Mouse (Mus musculus) midbrain, embryonic 13.5 days (tissue): ENCODE measurements around the gene Lta. TPM values are rescaled to one million over a fixed set of nuclear protein-coding genes. Genes with fewer than 3 reads are reported as not detected.

Experiments used
- ATAC-seq: fragments of 200-750 bp; cut with Nextera tagmentation; 2 replicates; pipeline ENCODE4 v1.8.0; 2017; ENCODE audit warnings: mild to moderate bottlenecking, moderate TSS enrichment, moderate library complexity
- H3K27ac ChIP-seq: fragments of 300-500 bp; sonication (generic); 2 replicates; pipeline ENCODE4 v1.5.1; 2015; ENCODE audit warnings: inconsistent platforms, mild to moderate bottlenecking, moderate library complexity
- H3K27me3 ChIP-seq: fragments of 300-500 bp; sonication (generic); 2 replicates; pipeline ENCODE4 v1.6.1; 2015; ENCODE audit warnings: mild to moderate bottlenecking, inconsistent platforms
- H3K36me3 ChIP-seq: fragments of 300-500 bp; sonication (generic); 2 replicates; pipeline ENCODE4 v1.6.1; 2015; ENCODE audit warnings: mild to moderate bottlenecking, inconsistent platforms
- H3K4me1 ChIP-seq: fragments of 300-500 bp; sonication (generic); replicated peaks from 2 replicates; pipeline ENCODE4 v1.6.1; 2015; ENCODE audit warnings: inconsistent platforms
- H3K4me2 ChIP-seq: fragments of 300-500 bp; sonication (generic); replicated peaks from 2 replicates; pipeline ENCODE4 v1.6.1; 2015; ENCODE audit warnings: moderate library complexity, mild to moderate bottlenecking, inconsistent platforms
- H3K4me3 ChIP-seq: fragments of 300-500 bp; sonication (generic); replicated peaks from 2 replicates; pipeline ENCODE4 v1.5.1; 2015; ENCODE audit warnings: mild to moderate bottlenecking, inconsistent platforms
- H3K9ac ChIP-seq: fragments of 300-500 bp; sonication (generic); replicated peaks from 2 replicates; pipeline ENCODE4 v1.6.1; 2015; ENCODE audit warnings: mild to moderate bottlenecking, inconsistent platforms
- H3K9me3 ChIP-seq: fragments of 300-500 bp; sonication (generic); 2 replicates; pipeline ENCODE4 v1.6.1; 2016; ENCODE audit warnings: mild to moderate bottlenecking, inconsistent platforms
- WGBS: fragments of 180-500 bp; shearing (Covaris S2); methylation state at CpG from one replicate; pipeline ENCODE4 v1.1.7; 2015; 5-methylcytosine and 5-hydroxymethylcytosine counted together
- polyA plus RNA-seq: library from polyadenylated mRNA; unstranded; fragments of >200 nt; fragmentation: Nextera tagmentation; extraction: Ambion mirVana; gene quantifications from 2 replicates; pipeline ENCODE4 v1.2.1, GENCODE M21; 2015

The Lta gene
- polyA plus RNA-seq, 1 experiment from 2014 or later, result 0.11 TPM

DNA sequence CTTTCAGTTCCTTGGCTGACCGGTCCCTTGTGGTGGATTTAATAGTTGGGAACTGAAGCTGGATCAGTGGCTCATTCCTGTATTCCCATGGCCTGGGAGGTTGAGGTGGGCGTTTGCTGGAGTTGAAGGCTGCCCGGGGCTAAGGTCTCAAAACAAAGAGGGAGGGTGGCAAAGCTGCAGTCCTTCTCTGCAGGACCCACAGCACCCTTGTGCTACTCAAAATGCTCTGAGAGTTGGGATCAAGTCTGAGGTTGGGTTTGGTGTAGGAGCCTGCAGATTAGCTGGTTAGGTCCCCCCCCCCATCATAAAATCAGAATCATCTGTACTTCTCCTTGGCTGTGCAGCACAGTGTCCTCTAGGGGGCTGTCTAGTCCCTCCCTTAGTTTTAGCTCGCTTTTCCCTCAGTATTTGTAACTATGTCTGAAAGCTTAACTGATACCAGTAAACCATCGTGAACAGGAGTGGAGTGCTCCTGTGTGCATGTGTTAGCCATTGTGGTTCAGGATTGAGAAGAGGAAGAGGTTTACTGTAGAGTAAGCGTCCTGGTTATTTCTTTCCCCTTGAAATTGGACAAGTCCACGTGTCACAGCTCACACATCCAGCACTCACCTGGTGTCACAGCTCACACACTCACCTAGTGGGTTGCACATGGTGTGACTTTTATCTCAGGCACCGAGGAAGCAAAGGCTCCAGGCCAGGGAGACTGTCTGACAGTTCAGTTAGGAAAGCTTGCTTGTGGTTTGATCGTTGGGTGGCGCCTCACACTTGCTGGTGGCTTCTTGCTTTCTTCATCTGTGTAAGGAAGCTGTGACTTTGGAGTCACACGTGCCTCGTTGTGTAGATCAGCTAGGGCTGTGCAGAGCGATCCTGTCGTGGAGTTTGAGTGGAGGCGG lies 40.8 kb upstream of the Lta start:
- H3K27ac ChIP-seq, result no peak overlapping the region
- peak overlapping the region; percentile 96; the same call in 1 of the 2 replicates for H3K4me3 ChIP-seq
- no peaks in the 10 kb centered on the region for H3K9me3 ChIP-seq
- peaks cover 41% of the 10 kb centered on the region for H3K4me1 ChIP-seq
- peaks cover 76% of the 10 kb centered on the region for H3K36me3 ChIP-seq
- H3K9ac ChIP-seq, result peak overlapping the region; percentile 100; the same call in 1 of the 2 replicates
- H3K27me3 ChIP-seq, result no peaks in the 10 kb centered on the region
- 80% methylated on average over 15 of the region's 15 CpGs for WGBS
- peak overlapping the region; percentile 87 for H3K4me2 ChIP-seq
- no peak for ATAC-seq

DNA sequence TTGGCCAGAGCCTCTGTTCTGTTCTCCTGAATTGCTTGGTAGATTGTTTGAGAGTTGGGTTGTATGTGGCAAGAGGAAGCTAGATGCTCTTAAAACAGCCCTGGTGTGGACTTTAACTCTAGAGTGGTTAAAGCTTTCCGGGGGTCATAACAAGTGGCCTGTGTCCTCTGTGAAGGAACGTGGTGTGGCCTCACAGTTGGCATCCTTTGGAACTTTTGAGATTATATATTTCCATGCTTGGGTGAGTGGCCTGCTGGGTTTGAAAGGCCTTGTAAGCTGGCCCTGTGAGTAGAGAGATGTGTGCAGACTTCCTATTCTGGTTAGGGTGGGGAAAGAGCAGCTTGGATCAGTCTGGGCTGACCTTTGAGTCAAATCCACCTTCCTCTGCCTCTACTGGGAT lies 39.8 kb upstream of the Lta start:
- H3K9ac ChIP-seq, result peak overlapping the region; percentile 100
- 71% methylated on average over 2 of the region's 2 CpGs for WGBS

DNA sequence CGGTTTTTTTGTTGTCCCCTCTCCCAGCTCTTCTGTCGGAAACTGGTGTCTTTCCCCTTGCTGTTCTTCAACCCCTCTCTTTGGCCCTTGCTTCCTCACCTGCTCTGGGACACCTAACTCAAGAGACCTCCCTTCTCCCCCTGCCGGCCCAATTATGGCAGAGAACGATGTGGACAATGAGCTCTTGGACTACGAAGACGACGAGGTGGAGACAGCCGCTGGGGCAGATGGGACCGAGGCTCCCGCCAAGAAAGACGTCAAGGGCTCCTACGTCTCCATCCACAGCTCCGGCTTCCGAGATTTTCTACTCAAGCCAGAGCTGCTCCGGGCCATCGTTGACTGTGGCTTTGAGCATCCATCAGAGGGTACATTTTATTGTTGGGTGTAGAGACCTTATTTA lies 37.9 kb upstream of the Lta start:
- Histone ChIP-seq H3K36me3 (peaks cover 47% of the 10 kb centered on the region), H3K27ac (peak overlapping the region; percentile 99), H3K9me3 (no peaks in the 10 kb centered on the region), H3K4me2 (peak overlapping the region; percentile 87), H3K4me3 (peak overlapping the region; percentile 96), H3K4me1 (peaks cover 50% of the 10 kb centered on the region), H3K27me3 (no peaks in the 10 kb centered on the region), H3K9ac (peak overlapping the region; percentile 100)
- WGBS, result 2% methylated on average over 16 of the region's 16 CpGs
- ATAC-seq, result no peak

More for the DNA sequence above, 39.8 kb upstream of the Lta start:
- H3K4me2 ChIP-seq, result peak overlapping the region; percentile 87
- H3K4me3 ChIP-seq, result peak overlapping the region; percentile 96
- ATAC-seq, result no peak
- peaks cover 50% of the 10 kb centered on the region for H3K4me1 ChIP-seq
- H3K9me3 ChIP-seq, result no peaks in the 10 kb centered on the region
- no peaks in the 10 kb centered on the region for H3K27me3 ChIP-seq
- no peak overlapping the region for H3K27ac ChIP-seq
- peaks cover 66% of the 10 kb centered on the region for H3K36me3 ChIP-seq

DNA sequence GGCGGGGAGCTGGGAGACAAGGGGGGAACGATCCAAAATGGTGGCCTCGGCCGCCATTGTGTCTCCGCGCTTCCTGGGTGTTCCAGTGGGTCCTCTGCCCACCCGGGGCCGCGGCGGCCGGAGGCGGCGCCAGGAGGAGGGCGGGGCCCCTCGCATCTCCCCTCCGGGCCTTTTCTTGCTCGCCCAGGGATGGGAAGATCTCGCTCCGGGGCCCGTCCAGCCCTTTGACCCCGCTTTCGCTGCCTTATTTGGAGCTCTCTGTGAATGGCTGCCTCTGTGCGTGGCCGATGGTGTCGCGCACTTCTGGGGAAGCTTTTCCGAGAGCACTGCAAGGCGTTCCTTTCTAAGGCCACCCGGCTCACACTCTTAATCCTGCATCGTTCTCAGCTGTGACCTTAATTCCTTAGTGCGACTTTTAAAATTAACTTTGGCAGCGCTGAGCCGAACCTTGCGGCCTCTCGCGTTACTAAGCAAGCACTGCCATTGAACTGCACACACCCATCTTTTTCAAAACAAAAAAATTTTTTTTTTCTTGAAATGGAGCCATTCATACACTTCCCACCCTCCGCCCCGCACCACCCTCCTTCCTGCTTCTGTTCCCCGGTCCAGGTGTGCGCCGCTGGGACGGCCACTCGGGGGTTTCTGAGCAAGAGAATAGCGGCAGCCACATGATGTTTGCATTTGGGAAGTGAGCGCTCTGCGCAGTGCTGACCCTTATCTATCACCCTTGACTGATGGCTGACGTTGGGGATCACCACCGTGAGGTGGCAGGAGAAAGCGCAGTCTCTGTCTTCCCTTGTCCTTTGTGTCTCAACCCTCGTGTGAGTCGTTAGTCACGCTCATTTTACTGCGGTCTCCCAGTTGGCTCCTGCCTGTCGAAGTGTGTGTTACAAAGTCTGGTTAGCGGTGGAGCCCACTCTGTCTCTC lies 37.1 kb upstream of the Lta start:
- peak overlapping the region; percentile 100 for H3K9ac ChIP-seq
- H3K4me1 ChIP-seq, result peaks cover 52% of the 10 kb centered on the region
- no peaks in the 10 kb centered on the region for H3K27me3 ChIP-seq
- peak overlapping the region; percentile 87 for H3K4me2 ChIP-seq
- WGBS, result under 1% methylated on average over 55 of the region's 55 CpGs
- ATAC-seq, result peak; percentile 34
- H3K4me3 ChIP-seq, result peak overlapping the region; percentile 96
- no peaks in the 10 kb centered on the region for H3K9me3 ChIP-seq
- peaks cover 39% of the 10 kb centered on the region for H3K36me3 ChIP-seq
- H3K27ac ChIP-seq, result peak overlapping the region; percentile 99

DNA sequence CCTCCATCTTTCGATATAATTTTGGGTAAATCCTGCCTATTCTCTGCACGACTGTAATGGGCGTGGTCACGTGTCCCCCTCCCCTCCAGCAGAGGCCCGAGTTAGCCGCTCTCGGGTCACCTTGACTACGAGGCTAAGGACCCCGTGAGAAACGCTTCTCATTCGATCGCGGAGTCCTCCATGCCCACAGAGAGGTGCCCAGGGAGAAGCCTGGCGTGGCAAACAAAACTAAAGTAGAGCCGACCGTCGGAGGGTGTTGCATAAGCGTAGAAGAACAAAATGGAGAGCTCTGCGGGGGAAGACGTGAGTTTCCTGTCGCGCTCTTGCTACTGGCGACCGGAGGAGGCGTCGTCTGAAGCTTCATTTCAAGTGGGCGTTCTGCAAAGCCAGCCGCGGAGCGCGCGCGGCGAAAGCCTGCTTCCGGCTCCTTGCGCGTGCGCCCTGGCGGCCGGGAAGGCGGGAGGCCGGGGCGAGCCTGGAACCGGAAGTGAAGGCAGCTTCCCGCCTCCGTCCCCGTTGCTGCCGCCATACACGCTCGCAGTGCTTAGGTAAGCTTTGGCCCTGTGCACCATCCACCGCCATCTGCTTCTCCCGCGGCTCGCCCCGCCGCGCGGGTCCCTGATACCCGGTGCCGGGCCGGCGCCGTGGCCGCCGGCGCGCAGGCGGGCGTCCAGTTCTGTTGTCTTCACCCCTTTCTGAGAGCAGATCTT lies 36.3 kb upstream of the Lta start, which contains the start of gene Ddx39b:
TSS of gene Ddx39b (plus strand) at position 442 of the 710 bp plus-strand sequence.
- under 1% methylated on average over 69 of the region's 69 CpGs for WGBS
- no peaks in the 10 kb centered on the region for H3K9me3 ChIP-seq
- H3K27me3 ChIP-seq, result no peaks in the 10 kb centered on the region
- H3K27ac ChIP-seq, result peak within 1 kb of the TSS; percentile 99
- H3K4me2 ChIP-seq, result peak within 1 kb of the TSS; percentile 87
- H3K4me1 ChIP-seq, result peaks cover 54% of the 10 kb centered on the region
- H3K9ac ChIP-seq, result peak within 1 kb of the TSS; percentile 100
- peak; percentile 91 for ATAC-seq
- peaks cover 31% of the 10 kb centered on the region for H3K36me3 ChIP-seq
- H3K4me3 ChIP-seq, result peak within 1 kb of the TSS; percentile 96

DNA sequence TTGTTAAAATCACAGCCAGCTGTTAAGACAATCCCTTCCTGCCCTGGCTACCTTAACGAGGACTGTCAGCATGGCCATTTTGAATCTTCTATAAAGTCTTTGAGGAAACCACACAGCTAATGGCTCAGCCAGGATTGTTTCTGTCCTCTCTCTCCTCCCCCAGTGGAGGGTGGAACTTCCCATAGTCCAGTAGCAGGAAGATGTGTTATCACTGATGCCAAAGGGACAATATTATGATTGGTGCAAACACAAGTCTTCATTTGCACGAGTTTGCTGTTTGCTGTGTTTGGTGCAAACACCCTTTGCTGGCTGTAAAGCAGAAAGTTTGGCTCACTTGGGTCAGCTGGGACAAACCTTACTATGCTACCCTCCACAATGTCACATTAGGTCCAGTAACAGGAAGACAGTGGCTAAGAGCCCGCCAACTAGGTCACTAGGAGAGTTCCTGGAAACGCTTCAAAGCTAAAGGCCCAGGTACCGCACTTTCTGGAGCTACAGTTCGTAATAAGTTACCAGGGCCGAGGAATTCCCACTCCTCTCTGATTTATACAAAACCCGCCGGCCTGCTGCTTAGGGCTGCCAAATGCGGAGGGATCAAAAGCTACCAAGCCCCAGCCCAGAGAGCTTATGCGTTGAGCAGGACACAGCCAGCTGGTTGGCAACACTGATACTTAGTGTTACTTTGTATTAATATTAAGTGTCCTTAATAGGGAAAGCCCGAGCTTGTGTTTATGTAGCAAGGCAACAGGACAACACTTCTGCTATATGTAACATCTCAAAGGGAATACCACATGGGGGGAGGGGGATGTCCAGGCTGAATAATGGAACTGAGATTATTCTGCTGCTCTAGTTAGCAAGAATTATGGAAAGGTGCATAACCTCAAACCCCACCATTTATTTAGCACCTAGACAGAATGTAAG lies 35.5 kb upstream of the Lta start:
- peaks cover 47% of the 10 kb centered on the region for H3K4me1 ChIP-seq
- peaks cover 23% of the 10 kb centered on the region for H3K36me3 ChIP-seq
- no peaks in the 10 kb centered on the region for H3K9me3 ChIP-seq
- H3K27ac ChIP-seq, result peak overlapping the region; percentile 99
- peak overlapping the region; percentile 87 for H3K4me2 ChIP-seq
- peak; percentile 0; the same call in 1 of the 2 replicates for ATAC-seq
- WGBS, result 31% methylated on average over 12 of the region's 12 CpGs
- H3K27me3 ChIP-seq, result no peaks in the 10 kb centered on the region
- peak overlapping the region; percentile 96 for H3K4me3 ChIP-seq
- peak overlapping the region; percentile 100 for H3K9ac ChIP-seq

DNA sequence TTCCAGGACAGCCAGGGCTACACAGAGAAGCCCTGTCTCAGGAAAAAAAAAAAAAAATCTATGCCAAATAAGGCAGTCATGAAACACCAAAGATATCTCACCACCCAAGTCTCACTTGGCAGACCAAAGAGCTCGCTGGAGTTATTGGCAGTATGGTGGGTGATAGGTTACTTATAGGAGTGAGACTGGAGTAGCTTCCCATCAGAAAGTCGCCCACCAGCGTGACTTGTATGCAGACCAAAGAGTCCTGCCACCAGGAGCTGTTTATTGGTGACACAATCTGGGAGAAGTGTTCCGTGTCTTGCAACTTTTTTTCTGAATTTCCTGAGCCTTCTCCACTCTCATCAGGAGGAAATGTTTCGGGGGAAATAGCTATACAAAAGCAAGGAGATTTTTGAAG lies 34.5 kb upstream of the Lta start:
- Histone ChIP-seq H3K27me3 (no peaks in the 10 kb centered on the region), H3K9ac (no peak overlapping the region), H3K4me1 (peaks cover 43% of the 10 kb centered on the region), H3K4me2 (no peak overlapping the region), H3K4me3 (no peak overlapping the region), H3K27ac (no peak overlapping the region), H3K9me3 (no peaks in the 10 kb centered on the region), H3K36me3 (peaks cover 13% of the 10 kb centered on the region)
- 87% methylated on average over 5 of the region's 5 CpGs for WGBS
- no peak for ATAC-seq

DNA sequence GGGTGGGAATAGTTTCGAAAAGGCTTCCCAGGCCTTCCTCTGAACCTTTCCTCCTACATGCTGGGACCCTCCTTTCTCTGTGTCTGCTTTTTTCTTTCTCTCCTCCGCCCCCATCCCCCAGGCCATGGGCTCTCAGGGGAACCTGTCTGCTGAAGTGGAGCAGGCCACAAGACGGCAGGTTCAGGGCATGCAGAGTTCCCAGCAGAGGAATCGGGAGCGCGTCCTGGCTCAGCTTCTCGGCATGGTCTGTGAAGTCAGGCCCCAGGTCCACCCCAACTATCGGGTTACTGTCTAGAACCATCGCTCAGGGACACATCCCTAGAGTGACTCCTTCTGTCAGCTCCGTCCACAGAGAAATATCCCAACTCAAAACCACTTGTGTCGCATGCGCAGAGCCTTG lies 32.4 kb upstream of the Lta start:
- H3K9me3 ChIP-seq, result no peaks in the 10 kb centered on the region
- H3K27ac ChIP-seq, result no peak overlapping the region
- no peaks in the 10 kb centered on the region for H3K27me3 ChIP-seq
- WGBS, result 92% methylated on average over 12 of the region's 12 CpGs
- H3K4me2 ChIP-seq, result peak overlapping the region; percentile 96
- H3K36me3 ChIP-seq, result peaks cover 5% of the 10 kb centered on the region; the same call in 1 of the 2 replicates
- ATAC-seq, result no peak
- peak overlapping the region; percentile 62; the same call in 1 of the 2 replicates for H3K4me3 ChIP-seq
- H3K4me1 ChIP-seq, result peaks cover 38% of the 10 kb centered on the region
- H3K9ac ChIP-seq, result peak overlapping the region; percentile 23; the same call in 1 of the 2 replicates

DNA sequence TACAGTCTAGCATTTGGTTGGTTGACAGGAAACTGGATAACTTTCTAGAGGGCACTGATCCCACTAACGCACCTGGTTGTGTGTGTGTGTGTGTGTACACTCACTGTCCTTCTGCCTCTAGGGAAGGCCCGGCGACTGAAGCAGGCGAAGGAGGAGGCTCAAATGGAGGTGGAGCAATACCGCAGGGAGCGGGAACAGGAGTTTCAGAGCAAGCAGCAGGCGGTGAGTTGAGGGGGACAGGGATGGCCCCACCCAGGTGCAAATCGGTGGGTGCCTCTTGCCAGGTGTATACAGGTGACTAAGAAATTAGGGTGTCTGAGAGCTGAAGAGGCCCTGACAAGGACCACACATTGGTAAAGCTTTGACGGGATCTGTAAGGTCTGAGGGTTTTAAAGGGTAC lies 31.8 kb upstream of the Lta start:
- H3K4me1 ChIP-seq, result peaks cover 38% of the 10 kb centered on the region
- H3K36me3 ChIP-seq, result peaks cover 5% of the 10 kb centered on the region; the same call in 1 of the 2 replicates
- peak overlapping the region; percentile 96 for H3K4me2 ChIP-seq
- H3K9me3 ChIP-seq, result no peaks in the 10 kb centered on the region
- H3K4me3 ChIP-seq, result peak overlapping the region; percentile 62
- WGBS, result 79% methylated on average over 9 of the region's 9 CpGs
- no peaks in the 10 kb centered on the region for H3K27me3 ChIP-seq
- peak overlapping the region; percentile 86 for H3K9ac ChIP-seq
- peak overlapping the region; percentile 95 for H3K27ac ChIP-seq
- ATAC-seq, result no peak

DNA sequence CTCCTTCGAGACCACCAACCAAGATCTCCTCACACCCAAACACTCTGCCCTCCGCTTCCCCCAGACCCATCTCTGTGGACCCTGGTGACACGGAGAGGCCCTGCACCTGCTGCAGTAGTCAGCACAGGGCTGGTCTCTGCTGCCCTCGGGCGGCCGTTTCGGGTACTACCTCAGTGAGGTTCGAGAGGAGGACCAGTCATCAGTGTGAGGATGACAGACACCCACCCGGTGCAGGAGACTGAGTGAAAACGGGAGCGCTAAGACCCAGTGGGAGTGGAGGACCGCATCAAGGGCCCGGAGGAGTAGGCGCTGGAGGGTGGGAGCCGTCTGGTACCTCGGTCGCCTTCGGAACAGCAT lies 31.2 kb upstream of the Lta start:
- Histone ChIP-seq H3K9ac (peak overlapping the region; percentile 86), H3K27me3 (no peaks in the 10 kb centered on the region), H3K4me3 (peak overlapping the region; percentile 62), H3K9me3 (no peaks in the 10 kb centered on the region), H3K4me2 (peak overlapping the region; percentile 96), H3K4me1 (peaks cover 42% of the 10 kb centered on the region), H3K27ac (peak overlapping the region; percentile 95), H3K36me3 (peaks cover 5% of the 10 kb centered on the region; the same call in 1 of the 2 replicates)
- WGBS, result 2% methylated on average over 18 of the region's 18 CpGs
- ATAC-seq, result peak; percentile 83
